Mouse (Mus musculus): ENCODE measurements around the gene Fut1.

The Fut1 gene

DNA sequence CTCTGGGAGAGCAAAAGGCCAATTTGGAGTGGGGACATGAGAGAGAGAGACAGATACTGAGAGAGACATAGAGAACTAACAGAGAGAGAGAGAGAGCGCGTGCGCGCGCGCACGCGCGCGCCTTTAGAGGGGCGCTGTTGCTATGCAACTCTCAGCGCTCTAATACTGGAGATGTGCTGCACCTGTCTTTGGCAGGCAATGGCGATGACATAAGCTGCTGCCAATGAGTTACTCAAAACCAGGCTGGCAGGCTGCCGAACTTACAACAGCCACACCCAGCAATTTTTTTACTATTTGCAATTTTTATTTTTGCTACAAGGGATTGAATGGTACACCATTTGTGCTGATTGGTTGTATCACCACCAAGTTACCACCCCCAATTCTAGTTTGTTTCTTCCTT, 50.7 kb downstream of the Fut1 start:
- no peak for DNase-seq (ENCODE audit: low read depth, low spot score)

DNA sequence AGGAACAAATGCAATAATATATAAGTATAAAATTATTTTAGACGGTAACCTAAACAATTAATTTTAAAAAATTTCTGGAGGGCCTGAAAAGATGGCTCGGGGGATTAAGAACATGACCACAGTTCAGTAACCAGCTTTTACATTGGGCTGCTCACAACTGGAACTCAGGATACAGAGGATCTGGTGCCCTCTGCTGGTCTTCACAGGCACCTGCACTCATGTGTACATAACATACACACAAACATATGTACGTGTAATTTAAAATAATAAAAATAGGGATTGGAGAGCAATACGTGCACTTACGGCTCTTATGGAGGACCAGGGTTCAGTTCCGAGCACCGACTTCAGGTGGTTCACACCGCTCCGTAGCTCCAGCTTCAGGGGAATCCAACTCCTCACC, 51.8 kb downstream of the Fut1 start:
- DNase-seq (ENCODE audit: low read depth, low spot score): no peak

Data from CD4-positive helper T cell, adult 2 months (primary cell).